Mouse (Mus musculus) bone marrow, adult 2 months (tissue): Measurements from ENCODE around the gene Ctf2.

ENCODE experiments used
- CTCF ChIP-seq: fragments of 200-500 bp; IDR thresholded peaks from 2 replicates; pipeline ENCODE4 v1.5.1; 2011; ENCODE audit warnings: low read length, control low read depth; ENCODE audit not compliant: control insufficient read depth, insufficient read depth
- POLR2A ChIP-seq: fragments of 200-500 bp; IDR thresholded peaks from 2 replicates; pipeline ENCODE4 v1.6.1; 2011; ENCODE audit warnings: low read depth, mild to moderate bottlenecking, control low read depth, low read length, borderline replicate concordance; ENCODE audit not compliant: control insufficient read depth

DNA sequence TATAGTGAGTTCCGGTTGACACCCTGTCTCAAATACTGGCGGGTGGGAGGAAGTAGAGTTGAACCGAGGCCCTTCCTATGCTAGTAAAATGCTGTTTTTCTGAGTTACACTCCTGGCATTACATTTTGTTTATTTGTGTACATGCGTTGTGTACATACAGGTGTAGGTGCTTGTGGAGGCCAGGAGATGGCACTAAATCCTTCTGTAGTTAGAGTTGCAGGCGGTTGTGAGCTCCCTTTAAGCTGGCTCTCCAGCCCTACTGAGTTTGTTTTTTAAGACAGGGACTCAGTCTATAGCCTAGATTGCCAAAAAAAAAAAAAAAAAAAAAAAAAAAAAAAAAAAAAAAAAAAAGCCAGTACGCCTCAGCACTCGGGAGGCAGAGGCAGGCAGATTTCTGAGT, 4.1 kb downstream of the Ctf2 start:
- TF ChIP-seq CTCF (no peak), POLR2A (no peak)
